Mouse (Mus musculus) kidney, postnatal 14 days (tissue): ENCODE results near the gene Scp2.
"Not testable (repeated sequence)": the region's sequence is repeated elsewhere in the genome, so short reads cannot be mapped to it uniquely, and the experiment has no call there.

Experiments used
- DNase-seq: peaks from one replicate; pipeline ENCODE4 v3.0.0; 2022; ENCODE audit warnings: mixed read lengths

Scp2 gene

DNA sequence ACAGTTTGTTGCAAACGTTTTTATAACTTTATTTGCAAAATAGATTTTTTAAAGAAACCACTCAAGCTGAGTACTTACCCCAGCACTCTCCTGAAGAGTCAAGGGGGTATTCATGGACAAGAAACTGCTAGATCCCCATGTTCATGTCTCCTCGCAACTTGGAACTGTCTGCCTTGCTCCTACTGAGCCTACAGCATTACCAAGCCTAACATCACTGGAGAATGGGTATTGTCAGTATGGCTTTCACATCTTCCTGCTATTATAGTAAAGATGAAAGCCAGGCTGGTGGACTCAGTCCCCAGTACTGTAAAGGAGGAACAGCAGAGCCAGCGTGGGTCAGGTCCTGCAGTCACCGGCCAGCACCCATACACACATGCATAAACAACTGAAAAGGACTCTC, 48.5 kb downstream of the Scp2 start, which contains the start of gene Podn:
TSS of gene Podn (minus strand) at position 101 of the 400 bp plus-strand sequence.
- no peak for DNase-seq

- no peak for DNase-seq
These were observed 51.9 kb downstream of the Scp2 start for GRCm38 (mm10) chr4:108092741-108093397.

- no peak for DNase-seq
These were observed 60.8 kb downstream of the Scp2 start for GRCm38 (mm10) chr4:108083993-108084392.

- DNase-seq = no peak
These were observed 61.6 kb downstream of the Scp2 start for GRCm38 (mm10) chr4:108083032-108083735.

DNA sequence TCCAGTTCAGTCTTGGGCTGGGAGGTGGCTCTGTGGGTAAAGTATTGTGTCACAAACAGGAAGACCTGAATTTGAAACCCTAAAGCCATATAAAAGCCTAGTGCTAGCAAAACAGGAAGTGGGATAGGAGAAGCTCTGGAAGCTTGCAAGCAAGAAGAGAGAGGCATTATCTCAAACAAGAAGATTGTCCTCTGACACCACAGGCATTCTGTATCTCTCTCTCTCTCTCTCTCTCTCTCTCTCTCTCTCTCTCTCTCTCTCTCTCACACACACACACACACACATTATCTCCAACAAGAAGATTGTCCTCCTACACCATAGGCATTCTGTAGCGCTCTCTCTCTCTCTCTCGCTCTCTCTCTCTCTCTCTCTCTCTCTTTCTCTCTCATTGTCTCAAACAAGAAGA, 62.4 kb downstream of the Scp2 start:
- no peak for DNase-seq

DNA sequence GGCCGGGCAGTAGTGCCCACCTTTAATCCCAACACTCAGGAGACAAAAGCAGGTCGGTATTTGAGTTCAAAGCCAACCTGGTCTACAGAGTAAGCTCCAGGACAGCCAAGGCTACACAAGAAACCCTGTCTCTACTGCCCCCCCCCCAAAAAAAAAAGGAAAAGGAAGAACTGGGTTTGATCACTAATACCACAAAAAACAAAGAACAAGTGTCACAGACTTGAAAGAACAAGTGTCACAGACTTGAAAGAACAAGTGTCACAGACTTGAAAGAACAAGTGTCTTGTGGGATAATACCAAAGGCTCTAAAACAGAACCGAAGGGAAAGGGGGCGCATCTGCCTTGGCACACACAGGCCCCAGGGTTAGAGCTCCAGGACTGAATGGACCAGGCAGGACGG, 63.9 kb downstream of the Scp2 start:
- no peak for DNase-seq

DNA sequence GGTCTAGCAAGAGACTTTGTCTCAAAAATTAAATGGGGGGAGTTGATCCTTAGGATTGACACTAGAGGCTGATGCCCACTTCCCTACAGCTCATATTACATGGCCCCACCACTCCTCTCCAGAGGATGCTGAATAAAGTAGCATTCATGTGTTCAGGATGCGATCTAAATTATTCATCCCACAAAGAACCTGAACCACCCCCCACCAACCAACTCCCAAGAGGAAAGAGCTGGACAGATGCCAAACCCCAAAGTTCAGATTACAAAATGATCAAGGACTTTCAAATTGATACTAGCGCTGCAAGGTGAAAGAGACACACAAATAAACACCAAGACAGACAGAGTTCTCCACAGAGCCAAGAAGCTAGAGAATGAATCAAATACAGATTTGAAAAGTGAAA, 65.0 kb downstream of the Scp2 start:
- no peak for DNase-seq

DNA sequence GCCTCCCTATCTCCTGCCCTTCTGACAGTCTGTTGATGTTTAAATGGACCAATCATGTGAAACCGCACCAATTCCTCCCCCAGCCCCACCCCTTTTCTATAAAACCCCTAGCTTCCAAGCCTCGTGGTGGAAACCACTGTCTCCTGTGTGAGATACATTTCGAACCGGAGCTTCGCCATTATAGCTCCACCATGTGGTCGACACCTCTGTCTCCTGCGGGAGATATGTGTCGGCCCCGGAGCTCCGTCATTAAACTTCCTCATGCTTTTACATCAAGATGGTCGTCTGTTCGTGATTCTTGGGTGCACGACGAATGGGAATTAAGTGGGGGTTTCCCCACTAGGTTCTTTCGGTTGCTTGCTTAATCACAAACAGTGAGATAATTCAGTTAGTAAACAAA, 65.6 kb downstream of the Scp2 start:
- DNase-seq = not testable (repeated sequence)

- DNase-seq = no peak
These were observed 67.4 kb downstream of the Scp2 start for GRCm38 (mm10) chr4:108077224-108077955.

DNA sequence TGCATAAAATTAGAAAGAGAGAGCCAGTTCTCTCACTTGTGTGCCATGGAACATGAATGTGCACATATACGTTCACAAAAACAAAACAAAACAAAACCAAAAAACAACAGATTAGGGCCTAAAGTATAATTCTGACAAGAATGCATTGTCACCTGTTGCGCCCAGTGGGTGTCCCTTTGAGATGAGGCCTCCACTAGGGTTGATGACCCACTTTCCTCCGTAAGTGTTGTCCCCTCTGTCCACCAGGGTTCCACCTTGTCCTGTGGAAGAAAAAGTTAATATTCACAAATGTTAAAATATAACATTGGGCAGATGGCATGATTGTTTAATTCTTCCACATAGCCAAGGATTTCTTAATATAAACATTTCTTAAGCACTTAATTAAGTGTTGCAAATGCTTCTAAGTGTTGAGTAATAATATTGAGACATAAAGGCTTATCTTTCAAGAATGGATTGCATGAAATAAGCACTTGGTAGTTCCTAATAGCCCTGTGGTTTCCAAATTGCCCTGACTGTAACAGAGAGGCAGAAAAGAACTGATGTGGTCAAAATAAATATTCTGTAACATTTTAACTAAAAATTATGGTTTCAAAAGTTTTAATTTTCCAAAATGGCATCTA, 70.5 kb downstream of the Scp2 start:
- no peak for DNase-seq

- DNase-seq = no peak
These were observed 72.7 kb downstream of the Scp2 start for GRCm38 (mm10) chr4:108072086-108072485.

DNA sequence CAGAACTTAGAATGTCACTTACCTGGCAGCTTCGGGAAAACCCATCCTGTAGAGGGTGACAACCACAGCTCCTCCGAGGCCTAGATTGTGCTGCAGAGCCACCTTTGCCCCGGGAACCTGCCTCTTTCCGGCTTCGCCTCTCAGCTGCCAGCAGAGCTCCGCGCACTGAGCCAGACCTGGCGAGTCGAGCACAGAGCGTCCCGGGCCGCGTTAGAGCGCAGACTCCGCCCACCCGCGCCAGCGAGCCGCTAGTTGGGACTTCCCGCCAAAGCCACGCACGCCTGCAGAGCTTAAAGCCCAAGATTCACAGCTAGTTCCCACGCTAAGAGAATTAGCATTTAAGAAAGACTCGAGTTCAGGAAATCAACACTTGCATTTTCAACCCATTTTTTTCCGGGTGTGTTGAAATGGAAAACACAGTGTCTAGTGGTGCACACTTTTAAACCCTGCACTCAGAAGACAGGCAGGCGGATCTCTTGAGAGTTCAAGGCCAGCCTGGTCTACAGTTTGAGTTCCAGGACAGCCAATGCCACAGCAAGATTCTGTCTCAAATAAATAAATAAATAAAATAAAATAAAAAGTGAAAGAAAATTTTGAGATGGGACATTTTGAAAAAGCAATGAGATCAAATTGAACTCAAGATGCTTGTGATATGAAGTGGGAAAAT, 73.4 kb downstream of the Scp2 start:
- DNase-seq = peak; percentile 98

- no peak for DNase-seq
These were observed 74.1 kb downstream of the Scp2 start for GRCm38 (mm10) chr4:108070723-108071122.

- DNase-seq = no peak
These were observed 74.5 kb downstream of the Scp2 start for GRCm38 (mm10) chr4:108070286-108070685.

GRCm38 (mm10) chr4:108068081-108068480, 76.7 kb downstream of the Scp2 start:
- no peak for DNase-seq

GRCm38 (mm10) chr4:108067261-108067660, 77.5 kb downstream of the Scp2 start:
- no peak for DNase-seq

DNA sequence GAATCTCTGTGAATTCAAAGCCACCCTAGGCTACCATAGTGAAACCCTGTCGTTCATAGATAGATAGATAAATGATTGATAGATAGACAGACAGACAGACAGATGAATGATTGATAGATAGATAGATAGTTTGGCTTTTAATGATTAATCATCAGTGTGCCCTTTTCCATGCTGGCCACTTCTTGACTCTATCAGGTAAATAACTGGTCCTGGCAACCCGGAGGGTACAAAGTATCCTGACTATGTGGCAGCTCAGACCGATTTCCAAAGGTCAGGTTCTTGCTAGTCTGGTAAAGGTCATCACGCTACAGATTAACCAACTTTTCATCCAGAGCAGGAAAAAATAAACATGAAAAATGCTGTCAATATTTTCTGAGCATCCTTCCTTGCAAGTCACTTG, 78.2 kb downstream of the Scp2 start:
- DNase-seq = peak; percentile 74

- DNase-seq = no peak
These were observed 79.5 kb downstream of the Scp2 start for GRCm38 (mm10) chr4:108065176-108065844.

DNA sequence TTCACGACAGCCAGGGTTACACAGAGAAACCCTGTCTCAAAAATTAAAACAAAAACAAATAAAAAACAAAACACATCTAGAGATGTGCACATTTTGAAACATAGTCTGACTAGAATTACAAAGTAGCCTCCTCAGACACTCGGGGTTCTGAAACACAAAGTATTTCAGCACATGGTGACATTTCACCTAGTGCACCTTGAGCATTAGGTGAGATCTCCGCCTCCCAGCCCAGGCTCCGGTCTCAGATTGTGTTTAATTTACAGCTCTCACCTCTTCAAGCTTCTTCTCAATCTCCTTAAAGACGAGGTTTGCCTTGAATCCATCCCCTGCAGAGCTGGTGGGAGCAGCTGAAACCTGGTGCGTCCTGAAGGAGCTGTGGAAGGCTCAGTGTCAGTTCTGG, 81.2 kb downstream of the Scp2 start:
- DNase-seq = peak; percentile 48

DNA sequence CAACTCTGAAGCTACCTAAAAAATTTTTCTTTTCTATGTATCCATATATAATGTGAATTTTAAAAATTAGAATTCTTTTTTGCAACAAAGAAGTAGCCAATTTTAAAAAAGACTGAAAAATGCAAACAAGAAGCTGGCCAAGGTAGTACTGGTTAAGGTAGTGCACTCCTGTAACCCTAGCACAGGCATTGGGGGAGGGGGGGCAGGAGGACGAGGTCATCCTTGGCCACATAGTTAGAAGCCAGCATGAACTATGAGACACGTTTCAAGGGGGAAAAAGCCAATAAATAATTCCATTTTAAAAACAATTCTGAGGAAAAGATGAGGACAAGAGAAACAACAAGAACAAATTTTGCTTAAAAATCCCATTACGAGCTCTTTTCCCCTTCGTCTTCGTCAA, 82.3 kb downstream of the Scp2 start:
- DNase-seq = no peak

- no peak for DNase-seq
These were observed 84.0 kb downstream of the Scp2 start for GRCm38 (mm10) chr4:108060774-108061173.
